Mouse (Mus musculus) monocyte, adult 5-6 weeks (primary cell): ENCODE data around the gene Trdn. TPM values are rescaled to one million over a fixed set of nuclear protein-coding genes. Genes with fewer than 3 reads are reported as not detected.

Experiments used
- ATAC-seq: fragments of 153-309, 156-312 bp; replicated peaks from 2 replicates; pipeline ENCODE4 v1.8.0; 2017; ENCODE audit warnings: mild to moderate bottlenecking; ENCODE audit not compliant: low TSS enrichment, insufficient number of reproducible peaks, severe bottlenecking, poor library complexity, low FRiP score
- total RNA-seq: library from RNA; stranded (forward); fragments of 200-1000, 200-491, 200-594 nt; gene quantifications from 3 replicates; pipeline ENCODE4 v1.2.3, GENCODE M21; 2017

Trdn gene
- total RNA-seq = not detected in 3 replicates

DNA sequence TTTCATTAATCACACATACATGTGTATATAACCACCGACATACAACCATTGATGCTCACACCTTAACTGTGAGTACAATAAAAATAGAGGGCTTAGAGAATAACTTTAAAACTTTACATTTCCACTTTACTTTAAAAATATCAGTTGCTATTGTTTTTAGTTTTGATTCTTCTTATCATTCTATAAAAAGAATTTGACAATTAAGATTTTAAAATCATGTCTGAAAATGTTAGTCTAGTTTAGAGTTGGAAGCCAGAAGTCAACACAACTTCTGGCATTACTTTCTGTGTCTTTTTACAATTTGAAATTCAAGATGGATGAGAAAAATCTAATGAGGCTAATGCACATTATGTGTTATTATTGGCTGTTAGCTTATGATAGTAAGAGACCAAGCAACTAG, at the start of gene Trdn:
Trdn (plus strand) TSS at position 301 of the 400 bp plus-strand sequence.
- no peak for ATAC-seq

DNA sequence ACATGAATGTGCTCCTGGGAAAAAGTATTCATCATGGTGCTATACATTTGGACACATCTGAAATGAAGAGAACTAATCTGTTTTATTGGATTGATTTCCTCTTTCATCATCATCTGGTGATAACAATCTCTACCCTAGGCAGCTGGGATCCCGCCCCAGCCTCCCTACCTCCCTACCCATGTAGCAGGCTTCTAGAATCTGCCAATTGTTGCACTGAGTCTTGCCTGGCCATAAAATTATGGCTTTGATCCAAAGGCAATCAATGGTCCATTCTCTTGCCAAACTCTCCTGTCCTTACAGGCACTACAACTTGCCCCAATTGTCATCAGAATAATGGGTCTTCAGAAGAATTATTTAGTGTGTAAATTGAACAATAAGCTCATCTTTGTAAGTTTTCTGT, 19.6 kb upstream of the Trdn start:
- no peak for ATAC-seq

DNA sequence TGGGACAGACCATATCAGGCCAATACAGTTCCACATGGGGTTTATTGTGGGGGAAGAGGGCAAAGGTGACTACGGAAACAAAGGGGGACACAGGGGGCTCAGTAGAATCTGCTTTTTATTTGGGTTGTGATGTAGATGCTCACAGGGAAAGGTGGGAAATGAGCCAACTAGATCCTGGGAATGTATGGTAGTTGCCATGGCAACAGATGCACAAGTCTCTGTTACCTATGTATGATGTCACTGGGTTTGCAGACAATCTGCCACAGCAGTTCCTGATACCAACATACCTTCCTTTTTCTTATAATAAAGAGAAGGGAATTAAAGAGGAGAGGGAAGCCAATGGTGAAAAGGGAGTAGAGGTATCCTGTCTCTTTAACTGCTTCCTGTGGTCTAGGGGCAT, 14.8 kb upstream of the Trdn start:
- no peak for ATAC-seq

DNA sequence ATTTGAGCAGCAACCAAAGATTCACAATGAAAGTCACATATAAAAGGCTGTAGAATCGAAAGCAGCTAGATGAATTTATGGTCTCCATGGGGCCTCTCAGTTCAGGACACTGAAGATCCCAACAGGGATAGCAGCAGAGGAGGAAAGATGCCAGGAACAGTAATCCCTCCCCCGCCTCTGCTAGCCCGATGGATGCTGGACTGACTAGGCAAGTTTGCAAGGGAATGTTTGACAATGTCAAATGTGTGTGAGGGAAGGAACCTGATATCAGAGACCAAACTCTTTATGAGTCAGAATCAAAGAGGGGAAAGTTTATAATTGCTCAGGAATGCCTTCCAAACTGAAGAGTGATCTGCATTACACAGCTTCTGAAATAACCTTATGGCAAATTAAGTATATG, 7.2 kb upstream of the Trdn start:
- ATAC-seq = no peak

DNA sequence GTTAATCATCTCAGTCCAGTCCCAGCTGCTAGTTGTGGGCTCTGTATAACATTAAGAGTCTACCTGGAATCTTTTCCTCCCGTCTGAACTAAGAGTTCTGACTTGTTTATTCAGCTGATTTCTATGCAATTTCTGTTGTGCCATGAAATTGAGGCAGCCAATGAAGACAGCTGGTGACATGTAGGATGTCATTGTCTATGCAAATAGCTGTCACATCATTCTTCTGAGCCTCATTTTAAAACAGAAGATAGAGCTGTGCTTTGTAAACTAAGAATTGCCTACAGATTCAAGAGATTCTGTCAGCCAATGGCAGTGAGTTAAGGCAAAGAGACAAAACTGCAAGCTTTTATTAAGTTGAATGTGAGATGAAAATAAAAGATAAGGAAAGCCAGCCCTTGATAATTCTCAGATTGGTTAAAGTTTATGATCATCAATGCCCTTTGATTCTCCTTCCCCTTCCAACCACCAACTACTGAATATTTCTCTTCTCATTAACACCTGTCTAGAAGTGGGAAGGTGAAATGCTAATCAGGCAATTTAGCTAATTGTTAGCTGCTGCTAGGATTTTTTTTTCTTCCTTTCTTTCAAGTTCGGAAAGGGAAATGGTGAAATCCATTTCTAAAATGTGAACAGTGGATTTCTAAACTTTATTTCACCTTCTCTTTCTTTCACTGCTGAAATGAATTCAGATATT, 1.9 kb downstream of the Trdn start:
- ATAC-seq = no peak

DNA sequence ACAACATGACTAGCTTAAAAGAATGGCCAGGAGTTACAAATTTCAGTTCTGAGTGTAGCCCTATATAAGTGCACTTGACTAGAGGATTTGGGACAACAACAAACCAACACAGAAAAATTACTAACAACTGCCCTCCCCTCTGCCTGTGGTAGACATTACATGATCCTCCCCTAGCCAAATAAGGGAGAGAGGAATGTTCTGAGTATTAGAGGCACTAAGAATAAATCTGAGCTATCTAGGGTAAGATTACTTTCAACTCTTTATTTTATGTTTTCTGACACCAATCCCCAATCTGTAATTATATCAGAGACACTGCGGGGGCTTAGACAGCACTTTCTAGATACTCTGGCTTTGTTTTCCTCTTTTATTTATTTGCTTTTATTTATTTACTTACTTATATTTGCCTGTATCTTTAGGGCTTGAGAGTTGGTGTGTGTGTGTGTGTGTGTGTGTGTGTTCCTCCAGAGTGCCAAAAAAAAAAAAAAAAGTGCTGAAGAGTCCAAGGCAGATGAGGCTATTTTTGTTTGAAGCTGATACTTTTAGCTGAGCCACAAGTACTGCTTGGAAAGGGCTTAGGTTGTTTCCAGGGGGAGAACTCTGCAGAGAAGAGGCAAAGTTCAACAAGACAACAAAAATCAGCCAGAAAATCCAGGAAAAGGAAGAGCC, 2.7 kb downstream of the Trdn start:
- no peak for ATAC-seq

DNA sequence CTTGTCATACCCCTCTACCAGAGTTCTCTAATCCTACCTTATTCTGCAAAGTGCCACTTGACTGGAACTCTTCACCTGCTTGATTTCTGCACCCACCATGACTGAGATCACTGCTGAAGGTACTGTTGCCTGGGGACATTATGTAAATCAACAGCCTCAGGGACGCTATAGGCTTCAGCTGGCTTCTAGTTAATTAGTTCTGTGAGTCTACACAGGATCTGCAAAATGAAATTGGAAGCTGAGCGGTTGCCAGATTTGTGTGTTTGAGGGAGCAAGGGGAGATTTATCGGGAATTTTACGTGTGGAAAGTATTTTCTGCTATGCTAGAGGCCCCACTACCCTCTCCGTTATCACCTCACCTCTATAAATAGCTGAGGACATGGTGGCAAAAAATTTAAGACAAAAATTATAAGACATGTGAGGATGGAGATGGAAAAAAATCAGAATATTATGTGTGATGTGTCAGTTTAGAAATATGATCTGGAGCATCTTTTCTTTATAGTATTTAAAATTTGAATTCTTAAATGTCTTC, 3.3 kb downstream of the Trdn start:
- no peak for ATAC-seq

DNA sequence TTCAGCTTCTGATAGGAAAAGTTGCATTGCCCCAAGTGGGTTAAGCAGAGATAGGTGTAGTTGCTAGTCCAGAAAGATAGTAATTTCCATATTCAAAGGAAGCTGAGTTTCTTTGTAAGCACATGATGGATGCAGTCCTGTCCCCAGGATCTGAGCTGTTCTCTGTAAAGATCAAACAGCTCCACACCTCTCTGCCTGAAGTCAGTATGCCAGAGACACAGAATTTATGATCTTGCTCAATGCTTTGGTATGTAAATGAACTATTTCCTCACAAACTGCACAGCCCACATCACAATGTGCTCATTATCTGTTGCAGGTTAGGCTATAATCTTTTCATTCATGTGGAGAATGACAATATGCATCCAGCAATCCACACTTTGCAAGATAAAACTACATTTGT, 8.0 kb downstream of the Trdn start:
- ATAC-seq = no peak

DNA sequence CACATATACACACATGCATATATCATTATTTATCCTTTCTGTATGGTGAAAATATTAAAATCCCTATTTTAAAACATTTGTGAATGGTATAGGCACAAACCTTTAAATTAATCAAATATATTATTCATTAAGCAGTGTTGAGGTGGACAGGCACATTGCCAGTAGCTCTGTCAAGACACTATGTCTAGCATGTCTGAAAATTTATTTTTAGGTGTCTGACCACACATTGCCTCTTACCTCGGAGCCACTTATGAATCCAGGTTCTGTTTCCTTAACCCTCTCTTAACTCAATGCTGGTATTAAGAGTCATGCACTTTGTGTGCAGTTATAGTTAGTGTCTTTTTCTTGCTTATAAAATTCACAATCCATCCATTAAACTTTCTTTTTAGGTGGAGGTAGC, 12.0 kb downstream of the Trdn start:
- no peak for ATAC-seq

DNA sequence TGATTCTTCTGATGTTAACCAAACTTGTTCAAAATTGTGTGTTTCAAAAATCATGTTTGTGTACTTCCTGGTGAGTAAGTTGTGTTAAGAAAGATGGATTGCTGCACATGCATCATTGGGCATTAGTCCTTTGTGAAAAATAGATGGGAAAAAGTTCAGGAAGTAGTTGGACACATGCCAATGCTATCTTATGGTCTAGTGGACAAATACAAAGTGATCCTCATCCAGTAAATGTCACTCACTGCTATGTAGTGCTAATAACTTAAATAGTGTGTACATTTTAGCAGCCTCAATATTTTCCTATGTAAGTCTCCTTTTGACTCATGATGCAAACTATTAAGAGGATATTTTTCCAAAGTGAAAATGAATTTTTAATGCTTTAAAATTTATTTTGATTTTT, 27.6 kb downstream of the Trdn start:
- no peak for ATAC-seq

DNA sequence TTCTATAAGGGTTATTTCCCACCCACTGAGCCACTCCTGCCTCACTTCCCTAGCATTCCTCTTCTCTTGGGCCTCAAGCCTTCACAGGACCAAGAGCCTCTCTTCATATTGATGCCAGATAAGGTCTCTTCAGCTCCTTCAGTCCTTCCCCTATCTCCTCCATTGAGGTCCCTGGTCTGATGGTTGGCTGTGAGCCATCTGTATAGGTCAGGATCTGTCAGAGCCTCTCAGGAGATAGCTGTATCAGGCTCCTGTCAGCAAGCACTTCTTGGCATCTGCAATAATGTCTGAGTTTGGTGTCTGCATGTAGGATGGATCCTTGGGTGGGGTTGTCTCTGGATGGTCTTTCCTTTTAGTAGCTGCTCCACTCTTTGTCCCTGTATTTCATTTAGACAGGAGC, 42.7 kb downstream of the Trdn start:
- no peak for ATAC-seq

DNA sequence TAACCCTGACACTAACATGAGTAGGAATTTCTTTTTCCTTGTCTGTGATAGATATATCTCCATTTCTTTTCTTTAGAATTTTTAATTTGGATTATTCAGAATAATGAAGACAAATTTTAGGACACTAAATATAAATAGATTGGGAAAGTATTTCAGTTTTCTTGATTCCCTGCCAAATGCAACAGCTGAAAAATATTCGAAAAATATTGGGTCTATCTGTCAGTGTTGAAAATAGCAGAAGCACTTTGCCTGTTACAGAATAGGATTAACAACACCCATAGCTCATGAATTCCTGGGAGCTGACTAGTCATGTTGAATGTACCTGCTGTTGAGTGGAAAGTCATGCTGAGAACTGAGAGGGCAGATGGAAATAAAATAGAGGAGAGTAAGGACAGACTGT, 64.6 kb downstream of the Trdn start:
- no peak for ATAC-seq

DNA sequence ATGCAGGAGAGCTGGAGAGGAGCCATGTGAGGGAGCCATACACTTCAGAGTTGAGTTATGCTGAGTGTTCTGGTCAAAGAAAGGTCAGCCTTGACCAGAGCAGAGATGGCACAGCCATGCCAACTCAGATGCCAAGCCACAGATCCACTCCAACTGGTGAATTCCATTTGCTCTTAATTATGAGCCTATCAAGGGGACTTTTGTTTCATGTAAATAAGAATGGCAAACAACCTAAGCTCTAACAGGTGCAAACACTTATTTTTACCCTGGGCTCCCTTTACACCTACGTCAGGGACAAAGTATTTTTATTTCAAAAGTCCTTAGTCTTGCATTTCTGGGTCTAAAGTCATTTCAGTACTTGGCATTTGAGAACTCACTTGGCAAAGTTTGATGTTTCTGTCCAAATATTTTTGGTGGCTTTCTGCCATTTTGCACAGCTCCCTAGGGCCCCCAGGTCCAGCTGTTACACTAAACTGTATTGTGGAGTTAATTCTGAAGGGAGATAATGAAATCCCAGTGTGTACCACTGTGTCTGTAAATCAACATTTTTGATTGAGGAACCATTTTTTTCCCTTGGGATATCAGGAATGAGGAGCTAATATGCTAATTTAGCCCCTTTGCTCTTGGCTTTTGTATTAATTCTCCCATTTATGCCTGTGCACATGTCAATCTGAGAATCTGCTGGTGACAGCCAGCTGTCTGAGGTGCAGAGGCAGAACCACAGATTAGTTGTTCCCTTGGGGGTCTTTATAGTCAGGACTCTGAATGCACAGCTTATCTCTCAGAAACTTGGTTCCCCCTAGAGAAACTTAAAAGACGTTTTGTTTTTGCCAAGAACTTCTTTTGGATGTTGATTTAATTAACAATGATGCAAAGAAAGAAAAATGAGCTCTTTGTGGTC, 99.6 kb downstream of the Trdn start:
- ATAC-seq = no peak

DNA sequence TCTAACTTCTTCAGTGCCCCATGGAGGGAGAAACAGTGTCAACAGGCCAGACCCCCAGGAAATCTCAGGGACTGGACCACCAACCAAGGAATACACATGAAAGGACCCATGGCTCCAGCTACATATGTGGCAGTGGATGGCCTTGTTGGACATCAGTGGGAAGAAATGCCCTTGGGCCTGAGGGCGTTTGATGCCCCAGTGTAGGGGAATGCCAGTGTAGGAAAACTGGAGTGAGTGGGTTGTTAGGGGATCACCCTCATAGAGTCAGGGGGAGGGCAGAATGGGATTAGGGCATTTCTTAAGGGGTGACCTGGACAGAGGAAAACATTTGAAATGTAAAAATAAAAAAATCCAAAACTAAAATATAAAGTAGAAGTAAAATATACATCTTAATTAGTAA, 108.7 kb downstream of the Trdn start:
- ATAC-seq = no peak

DNA sequence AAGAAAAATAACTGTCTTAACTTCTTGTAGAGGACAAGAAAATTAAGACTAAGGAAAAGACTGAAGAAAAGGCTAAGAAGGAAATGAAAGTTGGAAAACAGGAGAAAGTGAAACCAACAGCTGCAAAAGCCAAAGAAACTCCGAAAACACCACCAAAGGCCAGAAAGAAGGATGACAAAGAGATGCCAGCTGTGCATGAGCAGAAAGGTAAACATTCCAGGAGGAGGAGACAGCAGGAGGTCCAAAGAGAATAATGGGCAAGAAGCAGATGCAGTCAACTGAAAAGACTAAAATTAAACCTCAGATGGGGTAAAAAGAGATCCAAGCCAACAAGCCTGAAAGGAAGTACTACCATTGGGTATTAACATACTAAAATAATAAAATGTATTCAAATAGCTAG, 115.6 kb downstream of the Trdn start:
- no peak for ATAC-seq

DNA sequence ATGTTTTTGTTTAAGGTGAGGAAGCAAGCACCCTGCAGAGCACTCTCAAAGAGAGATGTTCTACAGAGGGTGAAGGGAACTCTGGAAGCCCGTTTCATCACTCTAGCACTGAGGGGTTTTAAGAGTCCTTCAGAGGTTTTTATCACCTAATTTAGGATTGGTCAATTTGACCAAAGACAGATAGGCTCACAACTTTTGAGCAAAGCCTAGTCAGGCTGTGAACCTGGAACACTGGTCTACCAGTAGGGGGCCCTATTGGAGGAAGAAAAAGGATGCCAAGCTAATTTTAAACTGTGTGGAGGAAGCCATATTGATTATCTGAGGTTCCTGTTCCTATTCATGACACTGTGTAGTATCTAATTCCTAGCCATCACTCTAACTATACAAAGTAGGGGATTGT, 117.9 kb downstream of the Trdn start:
- ATAC-seq = no peak

DNA sequence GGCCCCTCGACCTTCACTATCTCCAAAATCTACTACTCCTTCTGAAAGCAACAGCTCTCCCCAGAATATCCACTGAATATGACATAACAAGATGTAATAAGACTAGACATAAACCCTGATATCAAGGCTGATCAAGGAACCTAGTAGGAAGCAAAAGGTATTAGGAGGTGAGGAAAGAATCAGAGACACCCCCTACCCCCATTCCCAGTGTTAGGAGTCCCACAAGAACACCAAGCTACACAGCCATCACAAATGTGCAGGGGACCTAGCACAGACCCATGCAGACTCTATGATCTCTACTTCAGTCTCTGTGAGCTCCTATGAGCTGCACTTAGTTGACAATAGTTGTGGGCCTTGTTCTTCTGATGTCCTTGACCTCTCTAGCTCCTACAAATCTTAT, 130.1 kb downstream of the Trdn start:
- no peak for ATAC-seq

DNA sequence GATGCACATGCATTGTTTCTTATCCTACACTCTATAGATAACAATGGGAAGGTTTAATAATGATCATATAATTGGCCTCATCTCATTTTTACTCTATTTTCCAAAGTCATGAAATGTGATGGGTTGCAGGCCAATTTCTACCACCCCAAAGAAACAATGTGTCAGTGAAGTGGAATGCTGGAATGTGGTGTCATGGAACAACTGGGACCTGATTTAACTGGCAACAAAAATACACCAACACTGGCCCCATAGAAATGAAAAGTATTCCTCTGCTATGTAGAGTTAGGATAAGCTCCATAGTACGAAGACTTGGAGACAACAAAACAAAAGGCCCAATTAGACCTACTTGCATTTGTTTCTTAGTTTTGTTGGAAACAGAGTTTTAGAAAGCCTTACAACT, 173.6 kb downstream of the Trdn start:
- no peak for ATAC-seq

DNA sequence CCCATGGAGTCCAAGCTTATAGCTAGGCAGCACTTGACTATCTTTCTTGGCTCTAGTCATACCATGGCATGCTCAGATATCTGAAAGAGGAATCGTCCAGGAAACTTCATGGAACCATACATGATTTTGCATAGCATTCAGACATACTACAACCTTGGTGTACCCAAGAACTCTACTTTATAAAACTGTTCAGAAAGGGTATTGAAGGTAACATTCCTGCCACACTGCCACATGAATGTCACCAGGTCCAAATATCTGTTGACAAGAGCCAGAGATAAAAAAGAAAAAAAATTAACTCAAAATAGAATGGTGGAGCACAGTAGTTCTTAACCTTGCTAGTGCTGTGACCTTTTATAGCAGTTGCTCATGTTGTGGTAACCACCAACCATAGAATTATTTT, 175.8 kb downstream of the Trdn start:
- ATAC-seq = no peak

DNA sequence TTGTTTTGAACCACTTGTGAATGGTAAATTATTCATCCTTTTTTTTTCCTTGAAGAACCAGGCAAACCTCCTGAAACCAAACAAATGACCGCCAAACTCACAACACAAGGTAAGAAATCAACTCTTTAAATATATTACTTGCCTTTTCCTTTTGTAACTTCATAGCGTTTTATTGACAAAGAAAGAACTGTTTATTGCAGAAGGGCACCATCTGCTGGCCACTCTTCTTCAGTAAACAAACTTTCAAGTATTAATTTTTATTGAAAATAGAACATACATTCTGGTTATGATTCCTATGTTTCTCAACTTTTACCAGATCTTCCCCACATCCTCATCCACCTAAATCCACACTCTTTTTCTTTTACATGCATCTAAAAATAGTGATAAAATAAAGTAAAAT, 224.6 kb downstream of the Trdn start:
- no peak for ATAC-seq
